Mouse (Mus musculus) small intestine, adult 2 months (tissue): Measurements from ENCODE around the gene Phospho2.

Experiments
- CTCF ChIP-seq: fragments of 200-500 bp; IDR thresholded peaks from 2 replicates; pipeline ENCODE4 v1.5.1; 2012; ENCODE audit warnings: low read depth, mild to moderate bottlenecking, control low read depth, inconsistent platforms, low read length, moderate library complexity, mixed read lengths; ENCODE audit not compliant: insufficient replicate concordance, insufficient read length; ENCODE audit errors: extremely low read depth
- POLR2A ChIP-seq: fragments of 200-500 bp; IDR thresholded peaks from 2 replicates; pipeline ENCODE4 v1.6.1; 2012; ENCODE audit warnings: low read depth, mild to moderate bottlenecking, control low read depth, inconsistent platforms, low read length, moderate library complexity

GRCm38 (mm10) chr2:69760980-69761379 is 28.4 kb upstream of the Phospho2 start:
- TF ChIP-seq CTCF (no peak), POLR2A (no peak)
